Mouse (Mus musculus) bone marrow macrophage, adult 2 months (primary cell): ENCODE data around the gene Gm6309.

Source experiments
- CTCF ChIP-seq: IDR thresholded peaks from 2 replicates; pipeline ENCODE4 v1.5.1; 2012; ENCODE audit warnings: low read depth, mild to moderate bottlenecking, low read length, moderate library complexity
- POLR2A ChIP-seq: IDR thresholded peaks from 2 replicates; pipeline ENCODE4 v1.6.1; 2012; ENCODE audit warnings: mild to moderate bottlenecking, low read depth, low read length, borderline replicate concordance

- TF ChIP-seq CTCF = no peak
- no peak for TF ChIP-seq POLR2A
These were observed 22.8 kb upstream of the Gm6309 start for GRCm38 (mm10) chr5:146193360-146193759.
